Mouse (Mus musculus): Measurements from ENCODE around the gene Zfp512b. TPM values are rescaled to one million over a fixed set of nuclear protein-coding genes. Genes with fewer than 3 reads are reported as not detected.
A peak's percentile ranks its signal among the peaks of the same experiment; 100 is the strongest.

The Zfp512b gene
- polyA plus RNA-seq, 1 experiment from 2014 or later, result 24.4 TPM

- Histone ChIP-seq H3K27ac (replicated peaks; ENCODE audit: low read depth, low read length) (no peak overlapping the region), H3K27me3 (ENCODE audit: control insufficient read depth, insufficient read depth, low read length) (no peaks in the 10 kb centered on the region), H3K4me2 (ENCODE audit: low read depth, low read length) (no peak overlapping the region), H3K4me1 (ENCODE audit: control insufficient read depth, insufficient read depth, low read length) (no peaks in the 10 kb centered on the region), H3K36me3 (replicated peaks; ENCODE audit: control insufficient read depth, insufficient read depth, low read depth, low read length) (peaks cover 24% of the 10 kb centered on the region), H3K9me3 (replicated peaks; ENCODE audit: control insufficient read depth, low read length) (no peaks in the 10 kb centered on the region), H3K4me3 (ENCODE audit: low read depth, low read length) (no peak overlapping the region), H3K9ac (replicated peaks; ENCODE audit: low read length) (no peak overlapping the region)
- DNase-seq (ENCODE audit: low spot score) (no peak), ATAC-seq (replicated peaks; ENCODE audit: insufficient number of reproducible peaks, low FRiP score, low TSS enrichment, low read depth) (no peak)
- 92% methylated on average over 3 of the region's 3 CpGs for WGBS
Observed at GRCm38 (mm10) chr2:181586124-181586523, 6.5 kb downstream of the Zfp512b start.

GRCm38 (mm10) chr2:181585506-181585905, 7.1 kb downstream of the Zfp512b start:
- no peak for ATAC-seq (replicated peaks; ENCODE audit: insufficient number of reproducible peaks, low FRiP score, low TSS enrichment, low read depth)
- WGBS, result 89% methylated on average over 5 of the region's 5 CpGs
- Histone ChIP-seq H3K9me3 (replicated peaks; ENCODE audit: control insufficient read depth, low read length) (no peaks in the 10 kb centered on the region), H3K36me3 (replicated peaks; ENCODE audit: control insufficient read depth, insufficient read depth, low read depth, low read length) (peaks cover 23% of the 10 kb centered on the region), H3K4me2 (ENCODE audit: low read depth, low read length) (no peak overlapping the region), H3K27ac (replicated peaks; ENCODE audit: low read depth, low read length) (no peak overlapping the region), H3K9ac (replicated peaks; ENCODE audit: low read length) (no peak overlapping the region), H3K27me3 (ENCODE audit: control insufficient read depth, insufficient read depth, low read length) (no peaks in the 10 kb centered on the region), H3K4me1 (ENCODE audit: control insufficient read depth, insufficient read depth, low read length) (no peaks in the 10 kb centered on the region), H3K4me3 (ENCODE audit: low read depth, low read length) (no peak overlapping the region)
- DNase-seq (ENCODE audit: low spot score), result no peak

- ATAC-seq (replicated peaks; ENCODE audit: insufficient number of reproducible peaks, low FRiP score, low TSS enrichment, low read depth), result no peak
- H3K4me2 ChIP-seq (ENCODE audit: low read depth, low read length), result no peak within 1 kb of the TSS
- no peak within 1 kb of the TSS for H3K9ac ChIP-seq (replicated peaks; ENCODE audit: low read length)
- H3K27ac ChIP-seq (replicated peaks; ENCODE audit: low read depth, low read length), result no peak within 1 kb of the TSS
- H3K4me1 ChIP-seq (ENCODE audit: control insufficient read depth, insufficient read depth, low read length), result no peaks in the 10 kb centered on the region
- no peak for DNase-seq (ENCODE audit: low spot score)
- WGBS, result 94% methylated on average over 4 of the region's 4 CpGs
- peaks cover 19% of the 10 kb centered on the region for H3K36me3 ChIP-seq (replicated peaks; ENCODE audit: control insufficient read depth, insufficient read depth, low read depth, low read length)
- no peaks in the 10 kb centered on the region for H3K9me3 ChIP-seq (replicated peaks; ENCODE audit: control insufficient read depth, low read length)
- no peak within 1 kb of the TSS for H3K4me3 ChIP-seq (ENCODE audit: low read depth, low read length)
- H3K27me3 ChIP-seq (ENCODE audit: control insufficient read depth, insufficient read depth, low read length), result no peaks in the 10 kb centered on the region
Observed at GRCm38 (mm10) chr2:181584411-181584942, 8.1 kb downstream of the Zfp512b start, which contains the start of gene Uckl1. TSS of gene Uckl1 (minus strand) at chr2:181584892.

- DNase-seq (ENCODE audit: low spot score), result no peak
- H3K4me2 ChIP-seq (ENCODE audit: low read depth, low read length), result no peak overlapping the region
- no peaks in the 10 kb centered on the region for H3K27me3 ChIP-seq (ENCODE audit: control insufficient read depth, insufficient read depth, low read length)
- WGBS, result 82% methylated on average over 3 of the region's 3 CpGs
- H3K4me3 ChIP-seq (ENCODE audit: low read depth, low read length), result no peak overlapping the region
- ATAC-seq (replicated peaks; ENCODE audit: insufficient number of reproducible peaks, low FRiP score, low TSS enrichment, low read depth), result no peak
- H3K9me3 ChIP-seq (replicated peaks; ENCODE audit: control insufficient read depth, low read length), result no peaks in the 10 kb centered on the region
- H3K36me3 ChIP-seq (replicated peaks; ENCODE audit: control insufficient read depth, insufficient read depth, low read depth, low read length), result peaks cover 19% of the 10 kb centered on the region
- H3K9ac ChIP-seq (replicated peaks; ENCODE audit: low read length), result no peak overlapping the region
- no peaks in the 10 kb centered on the region for H3K4me1 ChIP-seq (ENCODE audit: control insufficient read depth, insufficient read depth, low read length)
- H3K27ac ChIP-seq (replicated peaks; ENCODE audit: low read depth, low read length), result no peak overlapping the region
Observed at GRCm38 (mm10) chr2:181583460-181584257, 8.9 kb downstream of the Zfp512b start.

- DNase-seq (ENCODE audit: low spot score), result no peak
Observed at GRCm38 (mm10) chr2:181582939-181583338, 9.7 kb downstream of the Zfp512b start.

GRCm38 (mm10) chr2:181582358-181582757, 10.2 kb downstream of the Zfp512b start:
- Histone ChIP-seq H3K36me3 (replicated peaks; ENCODE audit: control insufficient read depth, insufficient read depth, low read depth, low read length) (peaks cover 12% of the 10 kb centered on the region), H3K4me1 (ENCODE audit: control insufficient read depth, insufficient read depth, low read length) (no peaks in the 10 kb centered on the region), H3K9me3 (replicated peaks; ENCODE audit: control insufficient read depth, low read length) (no peaks in the 10 kb centered on the region), H3K27ac (replicated peaks; ENCODE audit: low read depth, low read length) (no peak overlapping the region), H3K27me3 (ENCODE audit: control insufficient read depth, insufficient read depth, low read length) (no peaks in the 10 kb centered on the region), H3K9ac (replicated peaks; ENCODE audit: low read length) (no peak overlapping the region), H3K4me2 (ENCODE audit: low read depth, low read length) (no peak overlapping the region), H3K4me3 (ENCODE audit: low read depth, low read length) (no peak overlapping the region)
- ATAC-seq (replicated peaks; ENCODE audit: insufficient number of reproducible peaks, low FRiP score, low TSS enrichment, low read depth), result no peak
- WGBS, result 83% methylated on average over 2 of the region's 2 CpGs
- no peak for DNase-seq (ENCODE audit: low spot score)

More at GRCm38 (mm10) chr2:181582939-181583338, 9.7 kb downstream of the Zfp512b start:
- no peak overlapping the region for H3K27ac ChIP-seq (replicated peaks; ENCODE audit: low read depth, low read length)
- no peak for ATAC-seq (replicated peaks; ENCODE audit: insufficient number of reproducible peaks, low FRiP score, low TSS enrichment, low read depth)
- no peaks in the 10 kb centered on the region for H3K4me1 ChIP-seq (ENCODE audit: control insufficient read depth, insufficient read depth, low read length)
- no peaks in the 10 kb centered on the region for H3K27me3 ChIP-seq (ENCODE audit: control insufficient read depth, insufficient read depth, low read length)
- 90% methylated on average over 1 of the region's 1 CpGs for WGBS
- H3K4me3 ChIP-seq (ENCODE audit: low read depth, low read length), result no peak overlapping the region
- H3K9me3 ChIP-seq (replicated peaks; ENCODE audit: control insufficient read depth, low read length), result no peaks in the 10 kb centered on the region
- H3K9ac ChIP-seq (replicated peaks; ENCODE audit: low read length), result no peak overlapping the region
- peaks cover 13% of the 10 kb centered on the region for H3K36me3 ChIP-seq (replicated peaks; ENCODE audit: control insufficient read depth, insufficient read depth, low read depth, low read length)
- H3K4me2 ChIP-seq (ENCODE audit: low read depth, low read length), result no peak overlapping the region

- Histone ChIP-seq H3K9me3 (replicated peaks; ENCODE audit: control insufficient read depth, low read length) (no peaks in the 10 kb centered on the region), H3K9ac (replicated peaks; ENCODE audit: low read length) (peak overlapping the region; percentile 89), H3K4me3 (ENCODE audit: low read depth, low read length) (peak overlapping the region; percentile 70), H3K27me3 (ENCODE audit: control insufficient read depth, insufficient read depth, low read length) (no peaks in the 10 kb centered on the region), H3K4me1 (ENCODE audit: control insufficient read depth, insufficient read depth, low read length) (no peaks in the 10 kb centered on the region), H3K4me2 (ENCODE audit: low read depth, low read length) (peak overlapping the region; percentile 93), H3K27ac (replicated peaks; ENCODE audit: low read depth, low read length) (peak overlapping the region; percentile 81), H3K36me3 (replicated peaks; ENCODE audit: control insufficient read depth, insufficient read depth, low read depth, low read length) (peaks cover 10% of the 10 kb centered on the region)
- DNase-seq (ENCODE audit: low spot score) (peak; percentile 87), ATAC-seq (replicated peaks; ENCODE audit: insufficient number of reproducible peaks, low FRiP score, low TSS enrichment, low read depth) (peak; percentile 82)
- WGBS, result 1% methylated on average over 48 of the region's 49 CpGs
Observed at GRCm38 (mm10) chr2:181581402-181582120, 11.0 kb downstream of the Zfp512b start.

- DNase-seq (ENCODE audit: low spot score), result peak; percentile 92
Observed at GRCm38 (mm10) chr2:181581016-181581401, 11.6 kb downstream of the Zfp512b start.

More at GRCm38 (mm10) chr2:181581016-181581401, 11.6 kb downstream of the Zfp512b start:
- H3K9me3 ChIP-seq (replicated peaks; ENCODE audit: control insufficient read depth, low read length), result no peaks in the 10 kb centered on the region
- peak overlapping the region; percentile 81 for H3K27ac ChIP-seq (replicated peaks; ENCODE audit: low read depth, low read length)
- peaks cover 8% of the 10 kb centered on the region for H3K36me3 ChIP-seq (replicated peaks; ENCODE audit: control insufficient read depth, insufficient read depth, low read depth, low read length)
- WGBS, result 0% methylated on average over 11 of the region's 11 CpGs
- H3K9ac ChIP-seq (replicated peaks; ENCODE audit: low read length), result peak overlapping the region; percentile 89
- H3K4me1 ChIP-seq (ENCODE audit: control insufficient read depth, insufficient read depth, low read length), result no peaks in the 10 kb centered on the region
- H3K4me3 ChIP-seq (ENCODE audit: low read depth, low read length), result peak overlapping the region; percentile 70
- no peaks in the 10 kb centered on the region for H3K27me3 ChIP-seq (ENCODE audit: control insufficient read depth, insufficient read depth, low read length)
- peak overlapping the region; percentile 93 for H3K4me2 ChIP-seq (ENCODE audit: low read depth, low read length)
- peak; percentile 66 for ATAC-seq (replicated peaks; ENCODE audit: insufficient number of reproducible peaks, low FRiP score, low TSS enrichment, low read depth)
